Mouse (Mus musculus): Measurements from ENCODE around the gene Plp1. TPM values are rescaled to one million over a fixed set of nuclear protein-coding genes. Genes with fewer than 3 reads are reported as not detected.
A peak's percentile ranks its signal among the peaks of the same experiment; 100 is the strongest.

Plp1 gene
- 6.0 and 9.0 TPM in 2 replicates for polyA plus RNA-seq (2014; fragmentation: Nextera tagmentation; extraction: Ambion mirVana)

DNA sequence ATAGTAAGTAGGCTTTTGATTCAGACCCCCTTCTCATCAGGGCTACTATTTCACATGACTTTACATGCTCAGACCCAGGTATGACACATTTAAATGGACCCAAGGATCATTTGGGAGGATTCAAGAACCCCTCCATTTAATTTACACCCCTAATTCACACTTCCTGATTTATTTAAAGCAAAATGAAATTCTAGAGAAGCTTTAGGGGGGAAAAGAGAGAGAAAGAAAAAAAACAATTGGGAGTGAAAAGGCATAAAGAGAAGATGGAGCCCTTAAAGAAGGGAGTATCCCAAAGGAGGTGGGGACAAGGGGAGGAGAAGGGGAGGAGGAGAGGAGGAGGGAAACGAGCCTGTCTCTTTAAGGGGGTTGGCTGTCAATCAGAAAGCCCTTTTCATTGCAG, at the start of gene Plp1:
TSS of gene Plp1 (plus strand) at position 301 of the 400 bp plus-strand sequence.
- H3K9me3 ChIP-seq (replicated peaks; ENCODE audit: control insufficient read depth, low read length), result no peaks in the 10 kb centered on the region
- no peaks in the 10 kb centered on the region for H3K4me1 ChIP-seq (ENCODE audit: control insufficient read depth, insufficient read depth, low read length)
- H3K27me3 ChIP-seq (replicated peaks; ENCODE audit: control insufficient read depth, insufficient read depth, low read length), result no peaks in the 10 kb centered on the region
- 20% methylated on average over 1 of the region's 1 CpGs for WGBS
- no peak within 1 kb of the TSS for H3K4me3 ChIP-seq (ENCODE audit: low read depth, low read length)
- ATAC-seq, result no peak
- no peak for DNase-seq (ENCODE audit: low spot score)
- no peak within 1 kb of the TSS for H3K4me2 ChIP-seq (ENCODE audit: low read length)
- H3K27ac ChIP-seq (ENCODE audit: low read depth, low read length), result no peak within 1 kb of the TSS
- no peak within 1 kb of the TSS for H3K9ac ChIP-seq (ENCODE audit: low read length)
- H3K36me3 ChIP-seq (ENCODE audit: control insufficient read depth, insufficient read depth, low read length), result no peaks in the 10 kb centered on the region

- 64% methylated on average over 1 of the region's 1 CpGs for WGBS
- H3K27me3 ChIP-seq (replicated peaks; ENCODE audit: control insufficient read depth, insufficient read depth, low read length), result no peaks in the 10 kb centered on the region
- DNase-seq (ENCODE audit: low spot score) (no peak), ATAC-seq (no peak)
- H3K9ac ChIP-seq (ENCODE audit: low read length), result no peak overlapping the region
- H3K4me2 ChIP-seq (ENCODE audit: low read length), result no peak overlapping the region
- H3K9me3 ChIP-seq (replicated peaks; ENCODE audit: control insufficient read depth, low read length), result no peaks in the 10 kb centered on the region
- H3K27ac ChIP-seq (ENCODE audit: low read depth, low read length), result no peak overlapping the region
- no peaks in the 10 kb centered on the region for H3K4me1 ChIP-seq (ENCODE audit: control insufficient read depth, insufficient read depth, low read length)
- H3K36me3 ChIP-seq (ENCODE audit: control insufficient read depth, insufficient read depth, low read length), result no peaks in the 10 kb centered on the region
- no peak overlapping the region for H3K4me3 ChIP-seq (ENCODE audit: low read depth, low read length)
These were observed 49.4 kb upstream of the Plp1 start for GRCm38 (mm10) chrX:136773035-136773434.

- Histone ChIP-seq H3K36me3 (ENCODE audit: control insufficient read depth, insufficient read depth, low read length) (no peaks in the 10 kb centered on the region), H3K4me1 (ENCODE audit: control insufficient read depth, insufficient read depth, low read length) (no peaks in the 10 kb centered on the region), H3K9ac (ENCODE audit: low read length) (no peak overlapping the region), H3K4me2 (ENCODE audit: low read length) (no peak overlapping the region), H3K4me3 (ENCODE audit: low read depth, low read length) (no peak overlapping the region), H3K27me3 (replicated peaks; ENCODE audit: control insufficient read depth, insufficient read depth, low read length) (no peaks in the 10 kb centered on the region), H3K9me3 (replicated peaks; ENCODE audit: control insufficient read depth, low read length) (no peaks in the 10 kb centered on the region), H3K27ac (ENCODE audit: low read depth, low read length) (no peak overlapping the region)
- 77% methylated on average over 3 of the region's 3 CpGs for WGBS
- ATAC-seq (no peak), DNase-seq (ENCODE audit: low spot score) (no peak)
These were observed 44.4 kb upstream of the Plp1 start for GRCm38 (mm10) chrX:136778046-136778445.

DNA sequence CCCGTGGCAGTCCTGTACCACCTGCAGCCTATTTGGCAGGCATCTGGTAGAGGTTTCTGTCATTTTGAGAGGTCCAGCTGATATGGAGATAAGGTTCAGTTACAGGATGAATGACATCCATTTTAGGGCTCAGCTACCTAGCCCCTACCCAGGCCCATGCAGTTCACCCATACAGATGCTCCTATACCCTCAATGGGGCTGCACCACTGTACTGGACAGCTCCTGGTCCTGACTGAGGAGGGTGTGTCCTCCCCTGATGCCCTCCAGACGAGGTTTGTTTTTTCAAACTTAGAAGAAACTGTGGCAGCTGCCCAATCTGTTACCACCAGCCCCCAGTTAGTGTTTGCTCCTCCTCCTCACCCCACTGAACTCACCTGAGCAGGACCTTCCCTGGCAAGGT, 43.2 kb upstream of the Plp1 start:
- H3K9me3 ChIP-seq (replicated peaks; ENCODE audit: control insufficient read depth, low read length), result no peaks in the 10 kb centered on the region
- WGBS, result 71% methylated on average over 2 of the region's 2 CpGs
- H3K4me1 ChIP-seq (ENCODE audit: control insufficient read depth, insufficient read depth, low read length), result no peaks in the 10 kb centered on the region
- H3K27ac ChIP-seq (ENCODE audit: low read depth, low read length), result no peak overlapping the region
- H3K4me2 ChIP-seq (ENCODE audit: low read length), result no peak overlapping the region
- ATAC-seq, result no peak
- no peak overlapping the region for H3K4me3 ChIP-seq (ENCODE audit: low read depth, low read length)
- H3K9ac ChIP-seq (ENCODE audit: low read length), result no peak overlapping the region
- no peak for DNase-seq (ENCODE audit: low spot score)
- no peaks in the 10 kb centered on the region for H3K27me3 ChIP-seq (replicated peaks; ENCODE audit: control insufficient read depth, insufficient read depth, low read length)
- H3K36me3 ChIP-seq (ENCODE audit: control insufficient read depth, insufficient read depth, low read length), result no peaks in the 10 kb centered on the region

- Histone ChIP-seq H3K4me3 (ENCODE audit: low read depth, low read length) (no peak within 1 kb of the TSS), H3K4me2 (ENCODE audit: low read length) (no peak within 1 kb of the TSS), H3K27me3 (replicated peaks; ENCODE audit: control insufficient read depth, insufficient read depth, low read length) (no peaks in the 10 kb centered on the region), H3K4me1 (ENCODE audit: control insufficient read depth, insufficient read depth, low read length) (no peaks in the 10 kb centered on the region), H3K36me3 (ENCODE audit: control insufficient read depth, insufficient read depth, low read length) (no peaks in the 10 kb centered on the region), H3K27ac (ENCODE audit: low read depth, low read length) (no peak within 1 kb of the TSS), H3K9me3 (replicated peaks; ENCODE audit: control insufficient read depth, low read length) (no peaks in the 10 kb centered on the region), H3K9ac (ENCODE audit: low read length) (no peak within 1 kb of the TSS)
- ATAC-seq (no peak), DNase-seq (ENCODE audit: low spot score) (no peak)
- WGBS, result 70% methylated on average over 3 of the region's 3 CpGs
These were observed 42.4 kb upstream of the Plp1 start, which contains the start of gene Glra4 for GRCm38 (mm10) chrX:136780041-136780440. Glra4 (minus strand) TSS chrX:136780141.

GRCm38 (mm10) chrX:136789446-136789845, 33.0 kb upstream of the Plp1 start:
- WGBS, result 91% methylated on average over 4 of the region's 4 CpGs
- no peak for ATAC-seq

DNA sequence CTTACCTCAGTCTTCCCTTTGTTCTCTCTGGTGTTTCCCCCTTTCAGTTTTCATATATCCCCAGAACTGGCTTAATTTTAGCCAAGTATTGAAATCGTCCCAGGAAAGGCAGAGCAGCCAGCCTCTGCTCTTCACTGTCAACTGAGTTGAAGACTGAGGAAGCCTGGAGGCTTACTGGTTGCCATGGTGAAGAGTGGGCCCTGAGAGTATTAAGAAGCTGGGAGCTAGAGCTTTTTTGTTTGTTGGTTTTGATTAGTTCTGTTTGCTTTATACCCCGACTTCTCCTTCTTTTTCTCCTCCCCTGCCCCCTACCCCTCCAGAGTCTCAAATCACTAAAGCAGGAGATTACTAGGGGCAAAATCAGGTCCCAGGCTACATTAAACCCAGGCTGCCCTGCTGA, 25.2 kb upstream of the Plp1 start:
- Histone ChIP-seq H3K36me3 (ENCODE audit: control insufficient read depth, insufficient read depth, low read length) (no peaks in the 10 kb centered on the region), H3K9me3 (replicated peaks; ENCODE audit: control insufficient read depth, low read length) (no peaks in the 10 kb centered on the region), H3K4me3 (ENCODE audit: low read depth, low read length) (no peak overlapping the region), H3K9ac (ENCODE audit: low read length) (no peak overlapping the region), H3K27me3 (replicated peaks; ENCODE audit: control insufficient read depth, insufficient read depth, low read length) (no peaks in the 10 kb centered on the region), H3K27ac (ENCODE audit: low read depth, low read length) (no peak overlapping the region), H3K4me1 (ENCODE audit: control insufficient read depth, insufficient read depth, low read length) (no peaks in the 10 kb centered on the region), H3K4me2 (ENCODE audit: low read length) (no peak overlapping the region)
- 23% methylated on average over 2 of the region's 2 CpGs for WGBS
- DNase-seq (ENCODE audit: low spot score), result peak; percentile 11
- no peak for ATAC-seq

More at GRCm38 (mm10) chrX:136789446-136789845, 33.0 kb upstream of the Plp1 start:
- no peaks in the 10 kb centered on the region for H3K27me3 ChIP-seq (replicated peaks; ENCODE audit: control insufficient read depth, insufficient read depth, low read length)
- H3K9ac ChIP-seq (ENCODE audit: low read length), result no peak overlapping the region
- H3K4me3 ChIP-seq (ENCODE audit: low read depth, low read length), result no peak overlapping the region
- H3K4me2 ChIP-seq (ENCODE audit: low read length), result no peak overlapping the region
- H3K4me1 ChIP-seq (ENCODE audit: control insufficient read depth, insufficient read depth, low read length), result no peaks in the 10 kb centered on the region
- H3K27ac ChIP-seq (ENCODE audit: low read depth, low read length), result no peak overlapping the region
- no peaks in the 10 kb centered on the region for H3K9me3 ChIP-seq (replicated peaks; ENCODE audit: control insufficient read depth, low read length)
- H3K36me3 ChIP-seq (ENCODE audit: control insufficient read depth, insufficient read depth, low read length), result 0 out of 2 replicates have a peak, but pooled peaks cover 6% of the 10 kb centered on the region
- DNase-seq (ENCODE audit: low spot score), result no peak

DNA sequence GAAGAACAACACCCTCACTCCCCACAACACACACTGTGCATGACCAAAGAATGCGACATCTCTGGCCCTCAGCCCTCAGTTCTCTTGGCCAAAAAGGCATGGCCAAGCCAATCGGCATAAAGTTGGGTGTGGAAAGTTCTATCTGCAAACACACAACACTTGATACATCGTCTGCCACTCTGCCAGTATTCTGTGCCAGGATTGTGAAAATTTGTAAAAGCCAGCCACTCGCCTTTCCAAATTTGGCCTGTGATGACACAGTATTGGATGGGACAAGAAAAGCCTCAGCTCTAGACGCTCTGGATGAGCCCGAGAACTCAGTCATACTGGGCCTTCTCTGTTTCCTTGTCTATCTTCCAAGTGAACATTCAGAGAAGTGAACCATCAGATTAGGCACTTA, 2.7 kb upstream of the Plp1 start:
- no peaks in the 10 kb centered on the region for H3K9me3 ChIP-seq (replicated peaks; ENCODE audit: control insufficient read depth, low read length)
- no peaks in the 10 kb centered on the region for H3K27me3 ChIP-seq (replicated peaks; ENCODE audit: control insufficient read depth, insufficient read depth, low read length)
- no peak overlapping the region for H3K4me2 ChIP-seq (ENCODE audit: low read length)
- H3K4me1 ChIP-seq (ENCODE audit: control insufficient read depth, insufficient read depth, low read length), result no peaks in the 10 kb centered on the region
- H3K4me3 ChIP-seq (ENCODE audit: low read depth, low read length), result no peak overlapping the region
- no peaks in the 10 kb centered on the region for H3K36me3 ChIP-seq (ENCODE audit: control insufficient read depth, insufficient read depth, low read length)
- ATAC-seq (peak; percentile 44; the same call in 1 of the 2 replicates), DNase-seq (ENCODE audit: low spot score) (no peak)
- no peak overlapping the region for H3K27ac ChIP-seq (ENCODE audit: low read depth, low read length)
- no peak overlapping the region for H3K9ac ChIP-seq (ENCODE audit: low read length)
- WGBS, result 90% methylated on average over 6 of the region's 6 CpGs

DNA sequence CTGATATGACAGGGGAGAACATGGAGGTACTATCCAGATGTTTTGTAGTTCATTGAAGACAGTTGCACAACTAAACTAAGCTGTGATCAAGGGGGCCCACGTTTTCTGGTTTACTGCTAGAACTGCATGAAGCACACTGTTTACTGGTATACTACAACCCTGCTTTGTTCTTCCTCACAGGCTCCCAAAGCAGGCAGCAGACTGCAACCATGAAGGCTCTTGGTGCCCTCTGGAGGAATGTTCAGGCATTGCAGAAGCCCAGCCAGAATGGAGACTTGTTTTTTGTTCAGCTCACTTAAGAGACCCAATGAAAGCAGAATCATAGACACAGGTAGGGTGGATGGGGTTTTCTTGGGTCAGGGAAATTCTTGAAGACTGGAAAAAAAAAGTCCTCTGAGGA, 2.2 kb upstream of the Plp1 start:
- Histone ChIP-seq H3K9me3 (replicated peaks; ENCODE audit: control insufficient read depth, low read length) (no peaks in the 10 kb centered on the region), H3K4me3 (ENCODE audit: low read depth, low read length) (no peak overlapping the region), H3K9ac (ENCODE audit: low read length) (no peak overlapping the region), H3K4me2 (ENCODE audit: low read length) (no peak overlapping the region), H3K36me3 (ENCODE audit: control insufficient read depth, insufficient read depth, low read length) (no peaks in the 10 kb centered on the region), H3K4me1 (ENCODE audit: control insufficient read depth, insufficient read depth, low read length) (no peaks in the 10 kb centered on the region), H3K27ac (ENCODE audit: low read depth, low read length) (no peak overlapping the region), H3K27me3 (replicated peaks; ENCODE audit: control insufficient read depth, insufficient read depth, low read length) (no peaks in the 10 kb centered on the region)
- ATAC-seq, result peak; percentile 87
- 21% methylated on average over 1 of the region's 1 CpGs for WGBS
- peak; percentile 87 for DNase-seq (ENCODE audit: low spot score)

All from forebrain, embryonic 14.5 days (tissue).